Mouse (Mus musculus) cortical plate, adult 2 months (tissue): ENCODE data around the gene Faf1. TPM values are rescaled to one million over a fixed set of nuclear protein-coding genes. Genes with fewer than 3 reads are reported as not detected.

ENCODE experiments used
- H3K27ac ChIP-seq: fragments of 200-500 bp; 2 replicates; pipeline ENCODE4 v1.5.1; 2012; ENCODE audit warnings: low read length, control low read depth, inconsistent platforms; ENCODE audit not compliant: insufficient read depth
- H3K4me1 ChIP-seq: fragments of 200-500 bp; 2 replicates; pipeline ENCODE4 v1.6.1; 2011; ENCODE audit warnings: low read length; ENCODE audit not compliant: control insufficient read depth, insufficient read depth
- H3K4me3 ChIP-seq: fragments of 200-500 bp; 2 replicates; pipeline ENCODE4 v1.5.1; 2011; ENCODE audit warnings: mild to moderate bottlenecking, low read length, control low read depth; ENCODE audit not compliant: insufficient read depth
- CTCF ChIP-seq: fragments of 200-500 bp; IDR thresholded peaks from 2 replicates; pipeline ENCODE4 v1.5.1; 2011; ENCODE audit warnings: mild to moderate bottlenecking, control low read depth, low read length; ENCODE audit not compliant: insufficient read depth; ENCODE audit errors: extremely low read depth
- POLR2A ChIP-seq: fragments of 200-500 bp; IDR thresholded peaks from 2 replicates; pipeline ENCODE4 v1.6.1; 2011; ENCODE audit warnings: mild to moderate bottlenecking, low read length, control low read depth; ENCODE audit not compliant: insufficient read depth; ENCODE audit errors: extremely low read depth
- polyA plus RNA-seq: library from polyadenylated mRNA; depleted of rRNA; stranded (reverse); fragments of >200 nt; gene quantifications from 2 replicates; pipeline ENCODE4 v1.2.3, GENCODE M21; 2012

Faf1 gene
- polyA plus RNA-seq, 1 experiment = 17.9 TPM

- no peak for TF ChIP-seq CTCF
- no peak for TF ChIP-seq POLR2A
- H3K4me1 ChIP-seq = no peaks in the 10 kb centered on the region
- H3K4me3 ChIP-seq = no peak overlapping the region
- H3K27ac ChIP-seq = no peak overlapping the region
Observed at GRCm38 (mm10) chr4:109662271-109662670, 14.1 kb upstream of the Faf1 start.

GRCm38 (mm10) chr4:109664091-109664490 lies 12.3 kb upstream of the Faf1 start:
- Histone ChIP-seq H3K4me3 (no peak overlapping the region; the same call in 1 of the 2 replicates), H3K27ac (no peak overlapping the region), H3K4me1 (no peaks in the 10 kb centered on the region)
- TF ChIP-seq CTCF = no peak
- no peak for TF ChIP-seq POLR2A

GRCm38 (mm10) chr4:109665101-109665981 lies 11.0 kb upstream of the Faf1 start:
- TF ChIP-seq CTCF = no peak
- no peak for TF ChIP-seq POLR2A
- Histone ChIP-seq H3K4me3 (peak overlapping the region; percentile 46), H3K4me1 (no peaks in the 10 kb centered on the region), H3K27ac (no peak overlapping the region)

GRCm38 (mm10) chr4:109665982-109666460 lies 10.4 kb upstream of the Faf1 start:
- no peak for TF ChIP-seq POLR2A
- no peak for TF ChIP-seq CTCF
- Histone ChIP-seq H3K4me1 (no peaks in the 10 kb centered on the region), H3K27ac (no peak overlapping the region)

DNA sequence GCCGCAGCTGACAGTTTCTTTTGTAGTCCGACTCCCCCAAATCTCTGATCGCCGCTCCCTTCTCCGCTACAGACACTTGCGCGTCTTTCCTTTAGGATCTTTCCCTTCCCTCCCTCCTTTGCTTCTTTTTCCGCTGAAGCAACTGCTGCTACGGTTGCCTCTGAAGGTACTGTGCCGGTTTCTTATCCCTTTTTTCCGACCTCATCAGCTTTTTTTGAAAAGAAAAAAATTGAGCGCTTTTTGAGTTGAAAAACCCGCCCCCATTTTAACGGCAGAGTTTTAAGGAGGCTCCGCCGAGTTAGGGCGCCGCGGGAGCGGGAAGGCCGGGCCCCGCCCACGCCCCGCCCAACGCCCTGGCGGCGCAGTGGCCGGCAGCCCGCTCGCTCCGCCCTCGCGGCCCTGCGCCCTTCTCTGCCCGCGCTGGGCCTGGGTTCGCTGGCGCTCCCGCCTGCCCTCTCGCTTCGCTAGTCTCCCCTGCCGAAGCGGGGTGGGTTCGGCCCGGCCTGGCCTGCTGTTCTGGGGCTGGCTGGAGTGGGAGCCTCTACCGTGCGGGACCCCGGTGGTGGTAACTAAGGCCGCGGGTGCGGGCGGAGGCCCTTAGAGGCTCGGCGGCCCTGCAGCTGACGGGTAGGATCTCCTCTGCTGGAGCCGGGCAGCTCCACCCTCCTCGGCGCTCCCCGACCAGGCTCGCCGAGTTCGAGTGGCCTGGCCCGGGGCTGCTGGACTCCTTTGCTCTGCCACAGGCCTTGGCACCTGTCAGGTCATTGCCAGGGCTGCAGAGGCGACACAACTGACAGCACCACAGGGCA lies 9.7 kb upstream of the Faf1 start, which contains the start of gene Cdkn2c:
Gene Cdkn2c, minus strand, starts transcription at position 729 of the 809 bp plus-strand sequence.
- peak within 1 kb of the TSS; percentile 46 for H3K4me3 ChIP-seq
- TF ChIP-seq CTCF (no peak), POLR2A (0 out of 2 replicates have a peak, but pooled peaks have one; percentile 26)
- peak within 1 kb of the TSS; percentile 98 for H3K27ac ChIP-seq
- H3K4me1 ChIP-seq = no peaks in the 10 kb centered on the region

More at GRCm38 (mm10) chr4:109665982-109666460, 10.4 kb upstream of the Faf1 start:
- H3K4me3 ChIP-seq = peak overlapping the region; percentile 46

DNA sequence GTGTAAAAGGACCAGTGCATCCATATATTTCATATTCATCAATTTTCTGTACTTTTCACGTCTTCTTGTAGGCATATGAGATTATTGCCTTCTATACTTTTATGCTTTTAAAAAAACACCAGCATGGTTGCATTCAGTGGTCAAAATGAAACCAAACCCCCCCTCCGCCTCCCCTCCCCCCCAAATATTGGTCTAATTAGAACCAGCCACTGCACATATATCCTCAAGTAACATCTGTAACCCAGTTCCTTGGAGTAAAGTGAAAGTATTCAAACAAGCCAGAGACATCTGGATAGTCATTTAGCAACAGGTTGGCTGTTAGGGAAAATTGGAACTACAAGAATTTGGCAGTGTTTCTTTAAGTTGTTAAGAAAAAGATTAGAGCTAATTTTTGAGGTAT lies 8.9 kb upstream of the Faf1 start:
- TF ChIP-seq CTCF (no peak), POLR2A (no peak)
- Histone ChIP-seq H3K27ac (no peak overlapping the region), H3K4me3 (no peak overlapping the region; the same call in 1 of the 2 replicates), H3K4me1 (no peaks in the 10 kb centered on the region)

DNA sequence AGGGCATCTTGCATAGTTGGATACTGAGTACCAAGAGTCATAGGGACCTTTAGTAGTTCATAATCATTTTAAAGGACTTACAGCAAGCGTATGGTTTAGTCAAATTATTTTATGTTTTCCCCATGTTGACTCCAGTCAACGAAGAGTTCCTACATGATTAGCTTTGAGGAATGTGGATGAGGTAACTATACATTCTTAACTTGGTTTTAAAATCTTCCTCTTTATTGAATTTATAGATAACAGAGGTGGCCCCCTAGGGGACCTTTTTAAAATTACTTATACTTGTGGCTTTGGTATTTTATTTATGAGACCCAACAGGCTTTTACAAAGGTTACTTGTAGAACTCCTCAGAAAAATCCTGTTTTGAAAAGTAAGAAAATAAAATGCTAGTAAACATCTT lies 6.2 kb upstream of the Faf1 start:
- no peak overlapping the region for H3K4me3 ChIP-seq
- TF ChIP-seq CTCF (no peak), POLR2A (no peak)
- H3K27ac ChIP-seq = no peak overlapping the region
- no peaks in the 10 kb centered on the region for H3K4me1 ChIP-seq

DNA sequence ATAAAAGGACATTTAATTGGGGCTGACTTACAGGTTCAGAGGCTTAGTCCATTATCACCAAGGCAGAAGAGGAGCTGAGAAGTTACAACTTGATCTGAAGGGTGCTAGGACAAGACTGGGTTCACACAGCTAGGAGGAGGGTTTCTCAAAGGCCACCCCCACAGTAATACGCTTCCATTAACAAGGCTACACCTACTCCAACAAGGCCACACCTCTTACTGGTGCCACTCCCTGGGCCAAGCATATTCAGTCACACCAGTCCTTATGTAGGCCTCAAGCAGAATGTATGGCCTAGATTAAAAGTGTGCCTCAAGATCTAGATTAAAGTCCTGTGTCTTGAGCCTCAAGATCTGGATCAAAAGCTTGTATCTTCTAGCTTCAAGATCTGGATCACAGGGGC lies 4.4 kb upstream of the Faf1 start:
- TF ChIP-seq CTCF (no peak), POLR2A (no peak)
- no peaks in the 10 kb centered on the region for H3K4me1 ChIP-seq
- H3K27ac ChIP-seq = no peak overlapping the region
- no peak overlapping the region for H3K4me3 ChIP-seq

DNA sequence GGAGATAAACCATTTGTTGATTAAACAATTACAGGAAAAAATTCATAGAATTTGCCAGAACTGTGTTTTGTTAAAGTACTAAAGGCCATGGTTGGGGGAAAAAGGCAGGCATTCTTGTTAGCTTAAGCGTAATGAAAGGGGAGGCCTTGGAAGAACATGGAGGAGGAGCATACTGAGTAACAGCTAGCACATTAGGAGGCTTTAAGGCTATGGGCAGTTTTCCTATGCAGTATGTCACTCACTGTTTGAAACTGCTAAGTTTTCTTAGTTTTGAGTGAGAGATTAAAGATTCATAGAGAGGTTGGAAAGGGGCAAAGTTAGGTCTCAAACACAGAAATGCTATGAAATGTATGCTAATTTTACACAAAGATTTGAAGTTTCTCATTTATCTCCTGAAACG lies 2.3 kb upstream of the Faf1 start:
- no peak overlapping the region for H3K4me3 ChIP-seq
- no peak for TF ChIP-seq CTCF
- TF ChIP-seq POLR2A = no peak
- H3K27ac ChIP-seq = no peak overlapping the region
- H3K4me1 ChIP-seq = no peaks in the 10 kb centered on the region
